Mouse (Mus musculus): ENCODE measurements around the gene Nckap5l. TPM values are rescaled to one million over a fixed set of nuclear protein-coding genes. Genes with fewer than 3 reads are reported as not detected.

Gene Nckap5l
- 1 to 10 TPM; 3.2 to 5.2 (median 4.4) TPM for total RNA-seq (2022)

- peak; percentile 91 for DNase-seq (ENCODE audit: low spot score)
Observed at GRCm38 (mm10) chr15:99457606-99458401, at the start of gene Nckap5l. Nckap5l (minus strand) TSS chr15:99457748.

GRCm38 (mm10) chr15:99505324-99506095 is 48.0 kb upstream of the Nckap5l start:
- no peak for DNase-seq (ENCODE audit: low spot score)

- DNase-seq (ENCODE audit: low spot score): no peak
Observed at GRCm38 (mm10) chr15:99503256-99503655, 45.7 kb upstream of the Nckap5l start.

DNA sequence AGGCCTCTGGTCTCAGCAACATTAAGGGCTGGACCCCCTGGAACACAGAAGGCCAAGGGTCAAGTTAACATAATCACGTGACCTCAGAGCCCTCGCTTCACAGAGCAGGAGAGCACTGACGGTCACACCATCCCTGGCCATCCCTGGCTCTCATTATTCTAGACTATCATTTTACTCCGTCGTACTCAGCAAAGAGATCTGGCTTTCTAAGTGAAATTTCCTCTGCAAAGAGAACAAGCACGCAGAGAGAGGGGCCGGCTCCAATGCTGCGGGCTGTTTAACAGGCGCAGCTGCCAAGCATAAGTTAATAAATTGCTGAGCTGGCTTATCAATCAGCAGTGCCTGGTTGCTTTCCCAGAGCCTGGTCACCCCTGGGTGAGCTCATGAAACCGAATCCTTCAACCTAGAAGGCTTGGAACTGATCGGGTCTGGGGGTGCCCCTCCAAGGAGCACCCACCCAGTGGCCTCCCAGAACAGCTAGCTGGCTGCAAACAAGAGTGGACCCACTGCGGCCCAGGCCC is 44.8 kb upstream of the Nckap5l start:
- DNase-seq (ENCODE audit: low spot score): no peak

DNA sequence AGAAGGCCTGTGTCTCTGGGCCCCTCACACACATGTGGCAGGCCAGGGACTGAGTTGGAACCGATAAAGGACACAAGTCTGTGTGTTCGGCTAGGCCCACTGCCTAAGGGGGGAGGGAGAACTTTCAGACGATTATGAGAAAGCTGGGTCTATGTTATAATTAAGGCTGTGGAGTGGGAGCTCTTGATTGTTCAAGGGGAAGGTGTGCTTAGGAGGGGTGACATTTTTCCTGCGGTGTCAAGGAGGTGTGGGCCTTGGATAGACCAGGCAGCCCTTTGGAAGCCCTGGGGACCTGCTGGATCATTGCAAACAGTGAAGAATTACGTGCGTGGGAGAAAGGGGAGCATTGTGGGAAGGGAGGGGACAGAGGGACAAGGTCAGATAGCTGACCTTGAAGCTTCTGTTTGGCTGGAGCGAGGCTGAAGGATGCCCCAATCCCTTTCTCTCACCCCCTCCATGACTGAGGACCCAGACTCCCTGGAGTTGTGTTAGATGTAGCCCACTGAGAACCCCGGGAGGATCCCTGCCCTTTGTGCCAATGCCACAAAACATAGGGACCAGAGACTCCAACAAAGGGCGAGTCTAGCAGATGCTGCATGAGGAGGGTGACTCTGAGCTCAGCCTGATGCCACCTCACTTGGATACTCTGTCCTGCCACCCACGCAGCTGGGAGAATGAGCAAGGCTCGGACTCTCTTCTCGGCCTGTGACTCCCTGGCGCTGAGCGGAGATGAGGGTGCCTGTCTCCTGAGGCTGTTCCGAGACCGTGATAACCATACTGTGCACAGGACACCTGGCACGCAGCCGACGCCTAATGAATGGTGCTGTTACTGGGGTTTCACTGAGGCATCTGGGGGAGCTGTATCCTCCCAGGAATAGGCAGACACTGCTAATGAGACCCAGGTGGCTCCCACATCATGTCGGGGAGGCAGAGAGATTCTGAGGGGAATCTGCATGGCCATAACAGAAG is 44.0 kb upstream of the Nckap5l start:
- DNase-seq (ENCODE audit: low spot score): no peak

GRCm38 (mm10) chr15:99500320-99500719 is 42.8 kb upstream of the Nckap5l start:
- DNase-seq (ENCODE audit: low spot score): no peak

- DNase-seq (ENCODE audit: low spot score): no peak
Observed at GRCm38 (mm10) chr15:99499726-99500125, 42.2 kb upstream of the Nckap5l start.

DNA sequence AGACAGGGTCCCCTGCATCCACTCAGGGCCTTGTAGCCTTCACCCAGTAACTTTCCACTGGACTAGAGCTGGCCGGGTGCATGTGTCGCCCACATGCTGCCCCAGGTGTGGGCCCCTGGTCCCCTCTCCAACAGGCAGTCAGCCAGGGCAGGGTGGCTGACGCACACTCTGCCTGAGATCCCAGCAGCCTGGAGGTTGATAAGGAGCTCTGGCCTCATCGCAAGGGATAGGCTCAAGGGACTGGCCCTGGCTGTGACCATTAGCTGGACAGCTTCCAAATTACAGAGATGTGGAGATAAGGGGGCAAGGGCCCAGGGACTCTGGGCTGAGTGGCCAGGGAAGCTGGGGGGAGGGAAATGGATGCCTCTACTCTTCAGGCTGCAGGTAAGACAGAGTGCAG is 41.2 kb upstream of the Nckap5l start:
- peak; percentile 13 for DNase-seq (ENCODE audit: low spot score)

DNA sequence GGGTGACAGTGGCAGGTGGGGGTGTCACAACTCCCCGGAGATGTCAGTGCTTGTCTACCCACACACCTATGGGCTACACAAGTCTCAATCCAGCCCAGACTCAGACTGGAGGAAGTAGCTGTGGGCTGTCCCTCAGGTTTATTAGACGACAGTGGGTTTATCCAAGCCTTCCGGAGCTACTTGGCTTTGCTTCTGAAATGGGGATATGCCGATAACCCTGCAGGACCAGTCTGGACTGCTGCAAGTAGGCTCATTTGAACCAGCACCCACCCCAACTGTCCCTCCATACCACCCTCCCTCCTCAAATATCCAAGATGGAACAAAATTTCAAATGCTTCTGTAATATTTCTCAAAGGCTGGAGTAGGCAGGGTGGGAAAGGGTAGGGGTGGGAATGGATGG is 40.8 kb upstream of the Nckap5l start:
- DNase-seq (ENCODE audit: low spot score): no peak

- peak; percentile 61 for DNase-seq (ENCODE audit: low spot score)
Observed at GRCm38 (mm10) chr15:99497527-99498242, 40.1 kb upstream of the Nckap5l start.

GRCm38 (mm10) chr15:99497061-99497460 is 39.5 kb upstream of the Nckap5l start:
- DNase-seq (ENCODE audit: low spot score): peak; percentile 33

DNA sequence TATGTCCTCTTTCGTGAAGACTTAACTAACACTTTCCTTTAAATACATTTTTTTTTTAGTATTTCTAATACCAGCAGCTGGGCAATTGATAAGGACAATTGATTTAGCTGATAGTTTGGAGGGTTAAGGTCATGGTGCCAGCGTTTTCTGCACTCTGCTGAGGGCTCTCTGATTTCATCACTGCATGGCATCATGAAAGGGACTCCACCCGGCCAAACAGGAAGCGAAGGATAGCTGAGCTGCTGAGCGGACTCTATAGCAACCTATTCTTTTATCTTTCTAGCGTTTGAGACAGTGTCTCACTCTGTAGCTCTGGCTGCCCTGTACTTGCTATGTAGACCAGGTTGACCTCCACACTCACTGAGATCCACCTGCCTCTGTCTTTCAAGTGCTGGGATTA is 27.2 kb upstream of the Nckap5l start:
- no peak for DNase-seq (ENCODE audit: low spot score)

- DNase-seq (ENCODE audit: low spot score): no peak
Observed at GRCm38 (mm10) chr15:99475814-99476213, 18.3 kb upstream of the Nckap5l start.

- peak; percentile 87 for DNase-seq (ENCODE audit: low spot score)
Observed at GRCm38 (mm10) chr15:99474576-99474926, 17.0 kb upstream of the Nckap5l start, which contains the start of gene Bcdin3d. Bcdin3d (minus strand) TSS chr15:99474730.

- DNase-seq (ENCODE audit: low spot score): peak; percentile 60
Observed at GRCm38 (mm10) chr15:99473801-99474575, 16.4 kb upstream of the Nckap5l start.

DNA sequence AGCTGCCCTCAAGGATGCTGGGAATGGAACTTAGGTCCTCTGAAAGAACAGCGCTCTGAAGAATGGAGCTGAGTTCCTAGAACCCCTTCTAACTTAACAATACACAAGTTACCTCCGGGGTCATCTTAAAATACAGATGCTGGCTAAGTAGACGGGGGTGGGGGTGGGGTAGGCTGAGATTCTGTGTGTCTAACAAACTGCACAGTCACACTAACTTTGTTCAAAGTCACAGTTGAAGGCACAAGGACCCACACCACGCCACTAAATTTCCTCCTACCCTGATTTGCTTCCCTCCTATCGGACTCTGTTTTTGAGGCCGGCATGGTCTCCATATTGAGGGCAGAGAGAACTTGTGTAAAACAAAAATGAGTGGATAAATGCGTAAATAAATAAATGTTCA is 15.4 kb upstream of the Nckap5l start:
- DNase-seq (ENCODE audit: low spot score): no peak

DNA sequence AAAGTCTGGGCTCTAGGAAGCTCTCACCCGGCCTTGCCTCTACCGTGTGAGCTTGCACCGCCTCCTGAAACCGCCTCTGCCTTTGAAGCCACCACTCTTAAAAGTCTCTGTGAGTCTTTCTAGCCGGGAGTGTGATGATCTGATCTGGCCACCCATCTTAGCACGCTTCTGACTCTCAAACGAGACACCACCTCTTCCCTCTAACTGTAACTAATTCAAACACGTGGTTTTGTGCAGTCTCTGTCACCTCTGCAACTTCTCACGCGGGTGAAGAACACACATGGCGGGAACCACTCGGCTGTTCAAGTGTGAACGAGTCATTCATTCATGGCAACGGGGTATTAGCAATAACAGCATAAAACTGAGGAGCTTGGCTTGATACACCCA is 14.1 kb upstream of the Nckap5l start:
- no peak for DNase-seq (ENCODE audit: low spot score)

GRCm38 (mm10) chr15:99470971-99471676 is 13.6 kb upstream of the Nckap5l start:
- peak; percentile 62 for DNase-seq (ENCODE audit: low spot score)

- DNase-seq (ENCODE audit: low spot score): peak; percentile 61
Observed at GRCm38 (mm10) chr15:99470224-99470761, 12.7 kb upstream of the Nckap5l start.

Data from heart, adult 8-10 months (tissue).